Mouse (Mus musculus) embryonic fibroblast, embryonic 13.5 days (primary cell): ENCODE results near the gene Akap2.

Experiments
- CTCF ChIP-seq: IDR thresholded peaks from 2 replicates; pipeline ENCODE4 v1.5.1; 2011; ENCODE audit warnings: mild to moderate bottlenecking, control low read depth, low read length, moderate library complexity, borderline replicate concordance; ENCODE audit not compliant: insufficient read depth
- POLR2A ChIP-seq: IDR thresholded peaks from 2 replicates; pipeline ENCODE4 v1.6.1; 2011; ENCODE audit warnings: low read depth, mild to moderate bottlenecking, control low read depth, low read length, moderate library complexity

DNA sequence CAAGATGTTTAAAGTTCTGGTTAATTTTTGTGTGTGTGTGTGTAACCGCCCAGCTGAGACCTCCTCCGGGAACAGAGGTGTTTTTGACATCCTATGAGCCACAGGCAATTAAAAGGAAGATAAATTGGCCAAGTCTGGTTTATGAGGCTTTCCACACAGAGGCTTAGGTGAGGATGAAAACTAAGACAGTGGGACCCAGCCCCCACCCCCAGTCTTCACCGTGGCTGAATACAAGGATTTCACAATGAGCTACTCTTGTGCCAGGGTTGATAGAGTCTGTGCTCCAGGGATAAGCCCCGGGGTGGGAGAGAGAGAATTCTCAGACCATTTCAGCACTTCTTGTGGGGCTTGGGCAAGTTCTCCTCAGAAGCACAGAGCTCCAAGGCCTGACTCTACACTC is 33.6 kb downstream of the Akap2 start:
- TF ChIP-seq CTCF (no peak), POLR2A (no peak)
